Mouse (Mus musculus): ENCODE measurements around the gene Cdc34b. TPM values are rescaled to one million over a fixed set of nuclear protein-coding genes. Genes with fewer than 3 reads are reported as not detected.
A peak's percentile ranks its signal among the peaks of the same experiment; 100 is the strongest.

The Cdc34b gene
- polyA plus RNA-seq, 1 experiment from 2014 or later, result not detected

DNA sequence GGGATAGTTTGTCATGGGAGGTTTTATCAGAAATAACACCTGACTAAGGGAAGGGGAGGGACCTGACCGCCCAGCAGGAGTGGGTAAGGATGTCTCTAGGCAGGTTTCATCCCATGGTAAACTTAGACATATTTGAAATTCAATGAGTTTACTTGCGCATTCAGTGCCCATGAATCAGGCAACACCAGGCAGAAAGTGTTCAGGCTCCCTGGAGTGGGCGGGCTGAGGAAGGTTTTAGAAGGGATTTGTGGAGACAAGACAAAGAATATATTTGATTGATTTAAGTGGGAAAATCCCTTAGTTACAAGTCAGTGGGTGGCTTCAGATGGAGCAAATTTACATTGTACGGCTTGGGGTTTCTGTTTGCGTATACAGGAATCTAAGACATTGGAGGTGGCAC is 26.0 kb upstream of the Cdc34b start:
- Histone ChIP-seq H3K4me3 (replicated peaks) (no peak overlapping the region), H3K9me3 (no peaks in the 10 kb centered on the region), H3K36me3 (no peaks in the 10 kb centered on the region), H3K9ac (no peak overlapping the region), H3K27me3 (replicated peaks) (no peaks in the 10 kb centered on the region), H3K4me2 (replicated peaks) (no peak overlapping the region), H3K4me1 (replicated peaks) (peaks cover 9% of the 10 kb centered on the region; the same call in 1 of the 2 replicates), H3K27ac (no peak overlapping the region)
- no peak for ATAC-seq
- 80% methylated on average over 5 of the region's 5 CpGs for WGBS

- Histone ChIP-seq H3K9ac (no peak overlapping the region), H3K27ac (no peak overlapping the region), H3K4me1 (replicated peaks) (peaks cover 9% of the 10 kb centered on the region; the same call in 1 of the 2 replicates), H3K36me3 (no peaks in the 10 kb centered on the region), H3K9me3 (no peaks in the 10 kb centered on the region), H3K27me3 (replicated peaks) (no peaks in the 10 kb centered on the region), H3K4me2 (replicated peaks) (peak overlapping the region; percentile 35), H3K4me3 (replicated peaks) (no peak overlapping the region)
- 3% methylated on average over 9 of the region's 9 CpGs for WGBS
- ATAC-seq, result peak; percentile 83
These were observed 24.8 kb upstream of the Cdc34b start for GRCm38 (mm10) chr11:94716754-94717153.

DNA sequence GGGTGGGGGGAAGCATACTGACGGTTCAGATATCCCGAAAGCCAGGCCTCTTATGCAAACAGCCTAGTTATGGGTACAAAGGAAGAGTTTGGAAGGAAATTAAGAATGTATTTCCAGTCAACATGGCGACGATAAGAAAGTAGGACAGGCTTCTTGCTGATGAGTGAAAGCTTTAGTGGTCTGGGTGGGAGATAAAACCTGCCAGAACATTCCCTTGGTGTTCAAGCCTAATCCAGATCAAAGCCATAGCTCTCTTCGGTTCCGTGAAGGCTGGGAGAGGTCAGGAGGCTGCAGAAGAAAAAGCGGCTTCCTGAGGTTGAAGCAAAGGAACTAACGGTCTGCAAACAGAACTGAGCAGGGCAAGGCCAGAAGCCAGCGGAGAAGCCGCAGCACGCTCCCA is 24.3 kb upstream of the Cdc34b start:
- Histone ChIP-seq H3K9me3 (no peaks in the 10 kb centered on the region), H3K4me1 (replicated peaks) (peaks cover 9% of the 10 kb centered on the region; the same call in 1 of the 2 replicates), H3K27me3 (replicated peaks) (no peaks in the 10 kb centered on the region), H3K4me3 (replicated peaks) (no peak overlapping the region), H3K27ac (no peak overlapping the region; the same call in 1 of the 2 replicates), H3K36me3 (no peaks in the 10 kb centered on the region), H3K9ac (no peak overlapping the region), H3K4me2 (replicated peaks) (peak overlapping the region; percentile 35; the same call in 1 of the 2 replicates)
- no peak; the same call in 1 of the 2 replicates for ATAC-seq
- 35% methylated on average over 11 of the region's 11 CpGs for WGBS

- no peak for ATAC-seq
- WGBS, result 90% methylated on average over 7 of the region's 7 CpGs
- H3K27ac ChIP-seq, result no peak overlapping the region
- no peaks in the 10 kb centered on the region for H3K27me3 ChIP-seq (replicated peaks)
- peaks cover 9% of the 10 kb centered on the region; the same call in 1 of the 2 replicates for H3K4me1 ChIP-seq (replicated peaks)
- no peaks in the 10 kb centered on the region for H3K9me3 ChIP-seq
- no peak overlapping the region for H3K4me3 ChIP-seq (replicated peaks)
- H3K36me3 ChIP-seq, result no peaks in the 10 kb centered on the region
- H3K9ac ChIP-seq, result no peak overlapping the region
- H3K4me2 ChIP-seq (replicated peaks), result no peak overlapping the region
These were observed 23.3 kb upstream of the Cdc34b start for GRCm38 (mm10) chr11:94718113-94718909.

DNA sequence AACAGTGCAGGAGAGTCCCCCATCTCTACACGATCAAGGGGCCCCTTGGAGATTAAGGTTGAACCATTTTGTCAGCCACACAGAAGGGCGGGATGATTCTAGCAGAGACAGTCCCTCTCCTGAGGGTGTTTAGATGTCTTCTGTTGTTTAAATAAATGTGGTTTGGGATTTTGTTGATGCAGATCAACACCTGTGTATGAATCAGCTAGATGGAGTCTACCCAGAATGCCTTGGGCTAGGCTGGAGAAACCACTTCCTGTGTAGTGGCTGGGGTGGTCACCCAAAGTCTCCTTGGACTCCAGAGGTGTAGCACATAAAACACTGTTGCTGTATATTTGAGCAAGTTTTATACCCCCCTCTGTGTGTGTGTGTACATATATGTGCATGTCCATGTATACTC is 22.4 kb upstream of the Cdc34b start:
- H3K4me2 ChIP-seq (replicated peaks), result no peak overlapping the region
- H3K27ac ChIP-seq, result no peak overlapping the region
- no peak overlapping the region for H3K4me3 ChIP-seq (replicated peaks)
- peaks cover 9% of the 10 kb centered on the region; the same call in 1 of the 2 replicates for H3K4me1 ChIP-seq (replicated peaks)
- H3K27me3 ChIP-seq (replicated peaks), result no peaks in the 10 kb centered on the region
- H3K9ac ChIP-seq, result no peak overlapping the region
- no peaks in the 10 kb centered on the region for H3K36me3 ChIP-seq
- no peaks in the 10 kb centered on the region for H3K9me3 ChIP-seq
- no peak for ATAC-seq
- 66% methylated on average over 2 of the region's 2 CpGs for WGBS

- no peaks in the 10 kb centered on the region for H3K36me3 ChIP-seq
- no peak for ATAC-seq
- no peaks in the 10 kb centered on the region for H3K9me3 ChIP-seq
- no peak overlapping the region for H3K9ac ChIP-seq
- H3K4me2 ChIP-seq (replicated peaks), result no peak overlapping the region
- no peaks in the 10 kb centered on the region for H3K4me1 ChIP-seq (replicated peaks)
- H3K27ac ChIP-seq, result no peak overlapping the region
- no peak overlapping the region for H3K4me3 ChIP-seq (replicated peaks)
- no peaks in the 10 kb centered on the region for H3K27me3 ChIP-seq (replicated peaks)
- WGBS, result 84% methylated on average over 3 of the region's 3 CpGs
These were observed 14.3 kb upstream of the Cdc34b start for GRCm38 (mm10) chr11:94727306-94727705.

DNA sequence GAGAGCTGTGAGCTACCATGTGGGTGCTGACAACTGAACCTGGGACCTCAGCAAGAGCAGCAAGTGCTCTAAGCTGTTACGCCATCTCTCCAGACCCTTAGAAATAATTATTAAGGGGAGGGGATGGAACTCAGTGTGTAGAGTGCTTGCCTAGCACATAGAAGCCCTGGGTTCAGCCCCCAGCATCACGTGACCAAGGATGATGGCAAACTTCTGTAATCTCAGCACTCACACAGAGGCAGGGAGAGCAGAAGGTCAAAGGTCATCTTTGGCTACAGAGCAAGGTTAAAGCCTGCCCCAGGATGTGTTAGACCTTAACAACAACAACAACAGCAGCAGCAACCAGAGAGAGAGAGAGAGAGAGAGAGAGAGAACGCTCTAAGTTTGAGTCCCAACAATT is 13.0 kb upstream of the Cdc34b start:
- Histone ChIP-seq H3K27ac (no peak overlapping the region), H3K9ac (no peak overlapping the region), H3K9me3 (no peaks in the 10 kb centered on the region), H3K4me3 (replicated peaks) (no peak overlapping the region), H3K36me3 (no peaks in the 10 kb centered on the region), H3K4me2 (replicated peaks) (no peak overlapping the region), H3K4me1 (replicated peaks) (no peaks in the 10 kb centered on the region), H3K27me3 (replicated peaks) (no peaks in the 10 kb centered on the region)
- no peak for ATAC-seq
- 82% methylated on average over 3 of the region's 3 CpGs for WGBS

DNA sequence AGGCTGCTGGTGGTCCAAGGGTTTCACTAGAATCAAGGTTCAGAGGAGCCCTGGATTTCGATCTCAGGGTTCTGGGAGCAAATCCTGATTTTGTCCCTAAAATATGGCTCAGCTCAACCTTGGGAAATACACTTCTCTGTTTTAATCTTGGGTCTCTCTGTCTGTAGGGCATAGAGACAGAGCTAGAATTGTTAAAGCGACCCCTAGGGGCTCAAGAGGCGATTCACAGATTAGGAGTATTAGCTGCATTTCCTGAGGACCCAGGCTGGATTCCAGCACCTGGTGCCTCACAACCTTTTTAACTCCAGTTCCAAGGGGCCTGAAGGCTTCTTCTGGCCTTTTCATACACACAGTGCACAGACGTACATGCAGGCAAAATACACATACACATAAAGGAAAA is 12.0 kb upstream of the Cdc34b start:
- no peak overlapping the region for H3K27ac ChIP-seq
- H3K27me3 ChIP-seq (replicated peaks), result no peaks in the 10 kb centered on the region
- no peaks in the 10 kb centered on the region for H3K36me3 ChIP-seq
- no peak overlapping the region for H3K4me2 ChIP-seq (replicated peaks)
- H3K4me1 ChIP-seq (replicated peaks), result no peaks in the 10 kb centered on the region
- ATAC-seq, result no peak
- no peaks in the 10 kb centered on the region for H3K9me3 ChIP-seq
- WGBS, result 39% methylated on average over 4 of the region's 4 CpGs
- no peak overlapping the region for H3K4me3 ChIP-seq (replicated peaks)
- H3K9ac ChIP-seq, result no peak overlapping the region

GRCm38 (mm10) chr11:94730261-94730660 is 11.3 kb upstream of the Cdc34b start:
- Histone ChIP-seq H3K4me2 (replicated peaks) (no peak overlapping the region), H3K36me3 (no peaks in the 10 kb centered on the region), H3K9ac (no peak overlapping the region), H3K4me3 (replicated peaks) (no peak overlapping the region), H3K27me3 (replicated peaks) (no peaks in the 10 kb centered on the region), H3K27ac (no peak overlapping the region), H3K9me3 (no peaks in the 10 kb centered on the region), H3K4me1 (replicated peaks) (no peaks in the 10 kb centered on the region)
- WGBS, result 25% methylated on average over 5 of the region's 5 CpGs
- peak; percentile 40; the same call in 1 of the 2 replicates for ATAC-seq

GRCm38 (mm10) chr11:94731229-94731628 is 10.4 kb upstream of the Cdc34b start:
- H3K9me3 ChIP-seq, result no peaks in the 10 kb centered on the region
- no peaks in the 10 kb centered on the region for H3K4me1 ChIP-seq (replicated peaks)
- H3K9ac ChIP-seq, result no peak overlapping the region
- H3K36me3 ChIP-seq, result no peaks in the 10 kb centered on the region
- no peak overlapping the region for H3K27ac ChIP-seq
- H3K4me2 ChIP-seq (replicated peaks), result no peak overlapping the region
- no peak overlapping the region for H3K4me3 ChIP-seq (replicated peaks)
- no peaks in the 10 kb centered on the region for H3K27me3 ChIP-seq (replicated peaks)
- ATAC-seq, result no peak
- WGBS, result 89% methylated on average over 12 of the region's 12 CpGs

- Histone ChIP-seq H3K36me3 (no peaks in the 10 kb centered on the region), H3K27ac (no peak overlapping the region), H3K4me1 (replicated peaks) (no peaks in the 10 kb centered on the region), H3K27me3 (replicated peaks) (no peaks in the 10 kb centered on the region), H3K9me3 (no peaks in the 10 kb centered on the region), H3K4me3 (replicated peaks) (no peak overlapping the region), H3K4me2 (replicated peaks) (0 out of 2 replicates have a peak overlapping the region, but pooled peaks have one; percentile 3), H3K9ac (no peak overlapping the region)
- peak; percentile 80 for ATAC-seq
- WGBS, result 33% methylated on average over 8 of the region's 8 CpGs
These were observed 8.8 kb upstream of the Cdc34b start for GRCm38 (mm10) chr11:94732773-94733172.

DNA sequence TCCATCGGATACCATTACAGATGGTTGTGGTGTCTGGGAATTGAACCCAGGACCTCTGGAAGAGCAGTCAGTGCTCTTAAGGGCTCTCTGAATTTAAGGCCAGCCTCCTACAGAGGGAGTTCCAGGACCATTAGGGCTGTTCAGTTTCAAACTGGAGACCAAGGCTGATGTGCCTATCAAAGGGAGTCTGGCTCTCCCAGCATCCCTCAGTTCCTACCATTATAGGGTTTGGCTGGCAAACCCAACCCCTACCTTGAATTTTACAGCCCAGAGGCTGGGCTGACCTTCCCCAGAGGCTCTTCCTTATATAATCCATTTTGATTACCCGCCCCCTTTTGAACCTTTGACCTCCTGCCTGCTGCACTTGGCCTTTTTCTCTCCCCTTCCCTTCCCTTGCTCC is 5.8 kb upstream of the Cdc34b start:
- 56% methylated on average over 2 of the region's 2 CpGs for WGBS
- Histone ChIP-seq H3K4me3 (replicated peaks) (no peak overlapping the region), H3K36me3 (no peaks in the 10 kb centered on the region), H3K4me1 (replicated peaks) (no peaks in the 10 kb centered on the region), H3K9ac (no peak overlapping the region), H3K9me3 (no peaks in the 10 kb centered on the region), H3K27ac (no peak overlapping the region), H3K4me2 (replicated peaks) (no peak overlapping the region), H3K27me3 (replicated peaks) (no peaks in the 10 kb centered on the region)
- peak; percentile 59 for ATAC-seq
